Mouse (Mus musculus) lung, postnatal 0 days (tissue): ENCODE measurements at regions not wholly inside any gene's neighbourhood (a gene's known extent, or its start where the extent isn't known, plus 50 kb on each side); places are given as distances from the start of the nearest gene placed in this dataset.

Experiments used
- ATAC-seq: fragments of 200-750 bp; cut with Nextera tagmentation; 2 replicates; pipeline ENCODE4 v1.8.0; 2017; ENCODE audit warnings: moderate library complexity
- DNase-seq: peaks from one replicate; pipeline ENCODE4 v3.0.0-alpha.2; 2016; ENCODE audit warnings: low spot score
- H3K27ac ChIP-seq: fragments of 300-500 bp; sonication (generic); 2 replicates; pipeline ENCODE4 v1.5.1; 2014; ENCODE audit warnings: antibody characterized with exemption, mild to moderate bottlenecking, low read length, mixed read lengths
- H3K27me3 ChIP-seq: fragments of 300-500 bp; sonication (generic); replicated peaks from 2 replicates; pipeline ENCODE4 v1.6.1; 2014; ENCODE audit warnings: low read length, mixed read lengths; ENCODE audit not compliant: insufficient read depth
- H3K36me3 ChIP-seq: fragments of 300-500 bp; sonication (generic); 2 replicates; pipeline ENCODE4 v1.6.1; 2014; ENCODE audit warnings: low read length, mixed read lengths; ENCODE audit not compliant: insufficient read depth
- H3K4me1 ChIP-seq: fragments of 300-500 bp; sonication (generic); 2 replicates; pipeline ENCODE4 v1.6.1; 2014; ENCODE audit warnings: antibody characterized with exemption, low read depth, low read length, mixed read lengths; ENCODE audit not compliant: insufficient read depth
- H3K4me2 ChIP-seq: fragments of 300-500 bp; sonication (generic); replicated peaks from 2 replicates; pipeline ENCODE4 v1.6.1; 2014; ENCODE audit warnings: low read depth, mild to moderate bottlenecking, low read length, moderate library complexity, mixed read lengths
- H3K4me3 ChIP-seq: fragments of 300-500 bp; sonication (generic); 2 replicates; pipeline ENCODE4 v1.5.1; 2014; ENCODE audit warnings: low read depth, low read length
- H3K9ac ChIP-seq: fragments of 300-500 bp; sonication (generic); replicated peaks from 2 replicates; pipeline ENCODE4 v1.6.1; 2014; ENCODE audit warnings: low read depth, mild to moderate bottlenecking
- H3K9me3 ChIP-seq: fragments of 300-500 bp; sonication (generic); 2 replicates; pipeline ENCODE4 v1.6.1; 2016; ENCODE audit warnings: low read length, mixed read lengths
- CTCF ChIP-seq: IDR thresholded peaks from 2 replicates; pipeline ENCODE4 v1.5.1; 2016; ENCODE audit warnings: antibody characterized with exemption, mild to moderate bottlenecking
- EP300 ChIP-seq: IDR thresholded peaks from 2 replicates; pipeline ENCODE4 v1.6.1; 2016; ENCODE audit warnings: antibody characterized with exemption, mild to moderate bottlenecking, control low read depth
- whole genome bisulfite sequencing: fragments of 180-500 bp; shearing (Covaris S2); extraction: QIAGEN DNeasy Blood & Tissue Kit; methylation state at CpG from one replicate; pipeline ENCODE4 v1.1.7; 2014; 5-methylcytosine and 5-hydroxymethylcytosine counted together

DNA sequence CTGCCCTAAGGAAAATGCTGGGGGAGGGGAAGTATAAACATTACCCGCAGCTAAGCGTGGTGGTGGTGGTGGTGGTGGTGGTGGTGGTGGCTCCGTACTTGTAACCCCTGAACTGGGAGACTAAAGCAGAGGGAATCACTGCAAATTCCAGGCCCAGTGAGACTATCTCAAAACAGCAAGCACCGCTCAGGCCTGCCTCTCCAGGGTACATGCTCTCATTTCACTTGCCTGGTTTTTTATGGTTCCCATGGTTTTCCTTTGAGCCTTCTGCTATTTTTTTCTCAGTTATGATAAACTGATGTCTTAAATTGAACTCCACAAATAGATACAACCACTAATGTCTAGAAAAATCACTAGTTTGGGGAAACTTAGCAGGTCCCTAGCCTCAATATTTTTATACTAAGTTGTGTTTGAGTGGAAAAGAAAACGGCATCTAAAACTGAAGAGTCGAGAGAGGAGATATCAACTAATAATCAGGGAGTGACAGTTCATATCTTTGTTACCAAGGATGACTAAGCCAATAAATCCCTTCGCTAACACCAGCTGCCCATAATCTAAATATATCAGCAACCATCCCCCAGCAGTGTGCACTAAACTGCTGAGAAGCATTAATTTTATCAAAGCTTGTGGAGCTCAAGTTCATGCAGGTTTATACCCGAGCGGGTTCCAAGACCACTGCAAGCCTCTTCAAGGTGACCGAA, 97.7 kb downstream of the Kctd12 start:
- no peak for ATAC-seq
- no peak overlapping the region for H3K27ac ChIP-seq
- no peaks in the 10 kb centered on the region for H3K9me3 ChIP-seq
- no peak overlapping the region for H3K4me3 ChIP-seq
- TF ChIP-seq CTCF (no peak), EP300 (no peak)
- no peak for DNase-seq
- no peaks in the 10 kb centered on the region for H3K27me3 ChIP-seq
- no peak overlapping the region for H3K4me2 ChIP-seq
- 76% methylated on average over 10 of the region's 10 CpGs for WGBS
- H3K36me3 ChIP-seq, result no peaks in the 10 kb centered on the region
- peaks cover 5% of the 10 kb centered on the region; the same call in 1 of the 2 replicates for H3K4me1 ChIP-seq
- H3K9ac ChIP-seq, result no peak overlapping the region

DNA sequence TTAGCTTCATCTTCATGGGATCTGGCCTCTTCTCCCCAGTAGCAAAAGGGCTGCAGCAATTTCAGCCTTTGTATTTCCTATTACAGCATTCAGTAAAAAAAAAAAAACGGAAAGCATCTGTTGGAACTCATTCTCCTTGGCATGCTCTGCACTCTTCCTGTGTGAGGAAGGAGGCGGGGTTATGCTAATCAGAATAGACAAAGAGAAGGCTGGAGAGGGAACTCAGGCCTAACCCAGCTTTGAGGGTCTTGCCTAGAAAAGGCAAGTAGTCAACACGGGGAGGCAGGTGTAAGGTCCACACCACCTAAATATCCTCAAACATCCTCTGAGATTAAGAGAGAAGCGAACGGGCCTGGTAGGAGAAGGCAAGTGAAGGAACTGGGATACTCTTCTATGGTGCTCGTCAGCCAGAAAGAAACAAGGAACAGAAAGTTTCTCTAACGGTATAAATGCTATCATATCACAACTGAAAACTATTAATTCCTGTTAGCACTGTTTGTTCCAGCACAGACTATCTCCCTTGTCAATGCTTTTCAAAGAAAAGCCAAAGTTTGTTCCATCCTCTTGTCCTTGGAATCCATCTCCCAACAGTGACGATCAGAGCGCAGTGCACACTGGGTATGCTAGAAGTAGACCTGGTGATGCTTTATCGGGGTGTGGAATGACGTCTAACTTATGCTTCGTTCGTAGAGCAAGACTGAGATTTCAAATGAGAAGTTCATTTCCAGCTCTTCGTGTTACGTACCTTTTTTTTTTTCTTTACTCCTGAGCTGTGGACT, 98.9 kb downstream of the Kctd12 start:
- Histone ChIP-seq H3K27ac (no peak overlapping the region), H3K4me3 (no peak overlapping the region), H3K36me3 (no peaks in the 10 kb centered on the region), H3K9ac (no peak overlapping the region), H3K4me1 (peaks cover 5% of the 10 kb centered on the region; the same call in 1 of the 2 replicates), H3K4me2 (no peak overlapping the region), H3K9me3 (no peaks in the 10 kb centered on the region), H3K27me3 (no peaks in the 10 kb centered on the region)
- DNase-seq (peak; percentile 76), ATAC-seq (peak; percentile 58)
- no peak for TF ChIP-seq CTCF
- peak; percentile 25; the same call in 1 of the 2 replicates for TF ChIP-seq EP300
- 80% methylated on average over 15 of the region's 15 CpGs for WGBS

DNA sequence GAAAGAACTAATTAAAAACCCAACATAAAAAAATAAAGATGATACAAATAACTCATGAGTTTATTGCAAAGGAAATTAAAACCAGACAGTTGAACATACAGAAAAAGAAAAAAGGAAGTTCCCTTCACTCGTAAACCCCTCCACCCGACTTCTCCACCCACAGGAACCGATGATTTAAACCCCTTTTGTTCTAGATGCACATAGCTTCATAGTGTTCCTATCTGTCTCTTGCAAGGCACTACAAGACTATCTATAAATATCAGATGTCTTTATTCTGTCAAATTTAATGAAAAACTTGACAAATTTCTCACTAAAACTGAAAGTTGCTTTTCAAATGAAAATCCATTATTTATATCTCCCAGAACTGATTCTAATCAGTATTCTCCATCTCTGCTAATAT, 100.2 kb downstream of the Kctd12 start:
- H3K9ac ChIP-seq, result no peak overlapping the region
- H3K9me3 ChIP-seq, result no peaks in the 10 kb centered on the region
- no peak overlapping the region for H3K4me2 ChIP-seq
- DNase-seq (no peak), ATAC-seq (no peak)
- H3K4me3 ChIP-seq, result no peak overlapping the region
- no peak overlapping the region for H3K27ac ChIP-seq
- peaks cover 5% of the 10 kb centered on the region; the same call in 1 of the 2 replicates for H3K4me1 ChIP-seq
- no peaks in the 10 kb centered on the region for H3K27me3 ChIP-seq
- no peak for TF ChIP-seq EP300
- no peak for TF ChIP-seq CTCF
- H3K36me3 ChIP-seq, result no peaks in the 10 kb centered on the region
- 66% methylated on average over 3 of the region's 3 CpGs for WGBS

DNA sequence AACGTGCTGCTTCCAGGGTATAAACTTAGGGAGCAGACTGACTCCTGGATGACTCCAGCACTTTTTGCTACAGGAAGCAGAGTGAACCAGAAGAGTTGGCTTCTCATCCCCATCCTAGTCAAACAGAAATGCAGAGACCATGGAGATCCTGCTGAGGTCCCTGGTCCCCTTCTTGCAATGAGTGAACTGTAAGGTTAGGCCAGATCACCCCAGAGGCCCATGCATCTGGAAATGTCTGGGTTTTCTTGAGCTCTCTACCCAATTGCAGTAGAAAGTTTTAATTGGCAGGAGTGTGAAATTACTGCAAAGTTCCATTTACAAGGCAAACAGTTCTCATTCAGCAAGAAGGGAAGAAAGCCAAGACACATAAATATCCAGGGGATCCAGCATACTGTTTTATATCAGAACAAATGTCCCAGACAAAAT, 101.8 kb downstream of the Kctd12 start:
- Histone ChIP-seq H3K9ac (no peak overlapping the region), H3K9me3 (no peaks in the 10 kb centered on the region), H3K27ac (no peak overlapping the region), H3K27me3 (no peaks in the 10 kb centered on the region), H3K4me3 (no peak overlapping the region), H3K4me2 (no peak overlapping the region), H3K36me3 (no peaks in the 10 kb centered on the region), H3K4me1 (peaks cover 5% of the 10 kb centered on the region; the same call in 1 of the 2 replicates)
- TF ChIP-seq EP300, result no peak
- TF ChIP-seq CTCF, result no peak
- DNase-seq, result no peak
- 23% methylated on average over 1 of the region's 1 CpGs for WGBS
- no peak for ATAC-seq

DNA sequence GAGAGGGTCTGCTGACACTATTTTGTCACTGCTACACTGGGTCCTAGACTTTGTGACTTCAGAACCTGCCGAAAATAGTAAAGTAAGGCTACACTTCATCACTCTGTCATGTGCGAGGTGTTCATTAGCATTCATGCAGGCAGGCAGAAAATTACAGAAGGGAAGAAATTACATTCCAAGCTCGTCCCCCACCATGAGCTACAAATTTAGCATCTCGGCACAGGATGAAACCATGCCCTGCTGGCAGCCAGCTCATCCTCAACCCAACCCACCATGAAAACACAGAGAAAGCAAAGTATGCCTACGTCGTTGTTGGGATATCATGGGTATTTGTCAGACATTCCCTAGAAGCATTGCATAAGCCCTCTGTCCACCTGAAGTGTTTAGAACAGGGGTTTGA, 103.9 kb downstream of the Kctd12 start:
- H3K9ac ChIP-seq, result no peak overlapping the region
- DNase-seq, result no peak
- no peak overlapping the region for H3K4me3 ChIP-seq
- no peak overlapping the region for H3K27ac ChIP-seq
- H3K36me3 ChIP-seq, result no peaks in the 10 kb centered on the region
- H3K27me3 ChIP-seq, result no peaks in the 10 kb centered on the region
- no peak overlapping the region for H3K4me2 ChIP-seq
- no peaks in the 10 kb centered on the region for H3K9me3 ChIP-seq
- ATAC-seq, result no peak
- H3K4me1 ChIP-seq, result peaks cover 5% of the 10 kb centered on the region; the same call in 1 of the 2 replicates
- 89% methylated on average over 6 of the region's 6 CpGs for WGBS
- TF ChIP-seq EP300 (no peak), CTCF (no peak)

DNA sequence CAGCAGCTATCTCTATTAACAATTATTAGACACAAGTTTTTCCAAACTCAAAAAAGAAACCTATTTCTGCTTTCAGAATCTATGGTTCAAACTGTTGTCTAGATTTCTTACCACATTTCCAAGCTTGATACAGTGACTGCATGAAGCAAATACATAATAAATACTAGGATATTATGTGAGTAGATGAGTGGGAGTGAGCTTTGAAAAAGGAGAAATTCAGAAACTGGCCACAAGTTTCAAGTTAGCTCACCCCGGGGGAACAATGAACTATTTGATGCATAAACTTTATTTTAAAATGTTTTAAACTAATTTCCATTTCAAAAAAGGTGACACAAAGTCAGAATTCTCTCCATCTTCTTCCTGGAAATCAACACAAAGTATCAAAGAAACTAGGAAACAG, 114.3 kb downstream of the Kctd12 start:
- Histone ChIP-seq H3K36me3 (no peaks in the 10 kb centered on the region), H3K27ac (no peak overlapping the region), H3K9ac (no peak overlapping the region), H3K27me3 (no peaks in the 10 kb centered on the region), H3K4me3 (no peak overlapping the region), H3K4me2 (no peak overlapping the region), H3K4me1 (no peaks in the 10 kb centered on the region), H3K9me3 (no peaks in the 10 kb centered on the region)
- ATAC-seq (no peak), DNase-seq (no peak)
- TF ChIP-seq EP300, result no peak
- 79% methylated on average over 1 of the region's 1 CpGs for WGBS
